Mouse (Mus musculus) C2C12 (cell line): ENCODE measurements around the gene Mthfr. TPM values are rescaled to one million over a fixed set of nuclear protein-coding genes. Genes with fewer than 3 reads are reported as not detected.

Source experiments
- H3K27me3 ChIP-seq: one replicate; pipeline ENCODE4 v1.6.1; 2011; ENCODE audit not compliant: control insufficient read depth, insufficient read depth, insufficient read length
- H3K36me3 ChIP-seq: one replicate; pipeline ENCODE4 v1.6.1; 2011; ENCODE audit not compliant: control insufficient read depth, insufficient read depth
- H3K4me3 ChIP-seq: one replicate; pipeline ENCODE4 v1.5.1; 2011; ENCODE audit warnings: mild to moderate bottlenecking, control low read depth; ENCODE audit not compliant: poor library complexity, insufficient read depth, severe bottlenecking
- H3K79me2 ChIP-seq: one replicate; pipeline ENCODE4 v1.6.1; 2011; ENCODE audit not compliant: control insufficient read depth, insufficient read depth
- H3K79me3 ChIP-seq: one replicate; pipeline ENCODE4 v1.6.1; 2011; ENCODE audit warnings: low read depth, control low read depth
- H3ac ChIP-seq: one replicate; pipeline ENCODE3; 2011; ENCODE audit warnings: low read depth; ENCODE audit not compliant: control insufficient read depth, insufficient read length
- CEBPB ChIP-seq: IDR thresholded peaks from one replicate; pipeline ENCODE4 v1.6.1; 2011; ENCODE audit warnings: low read depth, mild to moderate bottlenecking, control low read depth, moderate library complexity
- CTCF ChIP-seq: IDR thresholded peaks from one replicate; pipeline ENCODE4 v1.5.1; 2011; ENCODE audit not compliant: control insufficient read depth, insufficient read depth, insufficient read length
- FOSL1 ChIP-seq: IDR thresholded peaks from one replicate; pipeline ENCODE4 v1.8.0; 2011; ENCODE audit warnings: mild to moderate bottlenecking, low read length; ENCODE audit not compliant: poor library complexity, insufficient read depth, severe bottlenecking
- MAX ChIP-seq: IDR thresholded peaks from one replicate; pipeline ENCODE4 v1.6.1; 2011; ENCODE audit warnings: mild to moderate bottlenecking, control low read depth
- MYOD1 ChIP-seq: IDR thresholded peaks from one replicate; pipeline ENCODE4 v1.6.1; 2011; ENCODE audit warnings: low read depth; ENCODE audit not compliant: control insufficient read depth, insufficient read length
- MYOG ChIP-seq: IDR thresholded peaks from one replicate; pipeline ENCODE4 v1.6.1; 2011; ENCODE audit not compliant: control insufficient read depth, insufficient read length; ENCODE audit errors: extremely low read depth
- USF1 ChIP-seq: IDR thresholded peaks from one replicate; pipeline ENCODE4 v1.6.1; 2011; ENCODE audit warnings: low read depth, mild to moderate bottlenecking, control low read depth, moderate library complexity
- polyA plus RNA-seq: library from polyadenylated mRNA; unstranded; fragments of >200 nt; fragmentation: generic; extraction: Trizol; gene quantifications from one replicate; pipeline ENCODE4 v1.2.1, GENCODE M21; 2012; ENCODE audit warnings: missing spikeins

Mthfr gene
- polyA plus RNA-seq, 1 experiment: 16.1 TPM

DNA sequence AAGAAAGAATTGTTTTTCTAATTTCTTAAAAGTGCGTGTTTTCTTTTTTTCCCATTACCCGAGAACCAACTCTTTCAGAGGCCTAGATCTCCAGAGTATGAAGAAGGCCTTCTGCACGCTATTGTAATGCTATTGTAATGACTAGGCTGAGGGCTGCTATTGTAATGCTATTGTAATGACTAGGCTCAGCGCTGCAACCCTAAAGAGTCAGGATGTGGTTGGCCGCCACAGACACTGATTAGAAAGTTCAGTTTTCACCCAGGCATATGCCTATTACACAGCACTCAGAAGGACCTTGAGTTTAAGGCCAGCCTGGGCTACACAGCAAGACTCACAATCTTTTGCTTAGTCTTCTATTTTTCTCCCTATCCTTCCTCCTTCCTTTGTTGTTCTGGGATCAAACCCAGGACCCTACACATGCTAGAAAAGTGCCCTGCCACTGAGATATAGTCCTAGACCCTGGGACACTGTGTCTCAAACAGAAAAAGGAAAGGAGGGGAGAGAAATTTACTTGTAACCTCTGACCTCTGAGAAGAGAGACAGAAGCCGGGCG, 4.9 kb upstream of the Mthfr start:
- peaks cover 5% of the 10 kb centered on the region for H3K79me3 ChIP-seq
- no peak overlapping the region for H3K4me3 ChIP-seq
- TF ChIP-seq FOSL1 (no peak), CTCF (no peak), MAX (no peak), MYOG (no peak), CEBPB (no peak), MYOD1 (no peak), USF1 (no peak)
- H3K36me3 ChIP-seq: peaks cover 13% of the 10 kb centered on the region
- no peak overlapping the region for H3ac ChIP-seq
- peaks cover 13% of the 10 kb centered on the region for H3K79me2 ChIP-seq
- no peaks in the 10 kb centered on the region for H3K27me3 ChIP-seq

DNA sequence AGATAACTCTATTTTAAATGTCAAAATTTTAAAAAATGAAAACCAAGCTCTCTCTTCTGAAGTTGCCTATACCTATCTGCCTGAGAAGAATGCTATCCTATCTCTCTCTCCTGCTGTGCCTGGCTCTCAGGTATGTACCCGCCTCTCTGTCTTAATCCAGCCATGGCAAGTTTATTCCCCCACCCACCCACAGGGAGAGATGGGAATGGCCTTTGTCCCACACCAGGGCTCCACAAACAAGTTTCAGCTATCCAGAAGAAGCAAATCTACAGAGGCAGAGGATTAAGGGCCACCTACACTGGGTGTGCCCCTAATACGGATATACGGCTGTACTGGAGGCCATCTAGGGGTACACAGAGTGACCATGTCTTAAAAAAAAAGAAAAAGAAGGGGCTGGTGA, 3.4 kb upstream of the Mthfr start:
- Histone ChIP-seq H3K79me3 (peaks cover 8% of the 10 kb centered on the region), H3K79me2 (peaks cover 28% of the 10 kb centered on the region), H3K27me3 (no peaks in the 10 kb centered on the region), H3K36me3 (peaks cover 6% of the 10 kb centered on the region), H3K4me3 (no peak overlapping the region), H3ac (no peak overlapping the region)
- TF ChIP-seq CEBPB: no peak
- no peak for TF ChIP-seq MYOG
- TF ChIP-seq MAX: no peak
- no peak for TF ChIP-seq USF1
- TF ChIP-seq MYOD1: no peak
- no peak for TF ChIP-seq CTCF
- no peak for TF ChIP-seq FOSL1

DNA sequence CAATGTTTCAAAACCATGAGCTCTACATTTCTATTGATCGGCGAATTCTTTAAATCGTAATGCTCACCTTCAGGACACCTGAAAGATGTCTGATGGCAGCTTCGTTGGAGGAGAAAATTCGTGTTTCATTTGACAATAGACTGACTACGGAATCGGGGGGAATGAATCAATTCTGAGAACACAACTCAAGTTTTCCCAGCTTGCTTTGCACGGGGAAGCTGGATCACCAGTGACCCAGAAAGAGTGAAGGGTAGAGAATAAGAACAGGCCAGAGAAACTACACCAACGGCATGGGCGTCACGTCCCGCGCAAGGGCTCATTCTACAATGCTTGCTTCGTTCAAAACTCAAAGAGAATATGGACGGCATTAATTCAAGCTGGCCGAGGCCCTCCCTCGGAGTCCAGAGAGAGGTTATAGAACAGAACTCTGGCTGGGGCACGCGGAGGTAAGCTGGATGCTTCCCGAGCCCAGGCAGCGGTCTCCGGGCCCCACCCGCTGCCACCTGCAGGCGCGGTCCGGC, 738 bp upstream of the Mthfr start:
- H3K27me3 ChIP-seq: no peaks in the 10 kb centered on the region
- peaks cover 41% of the 10 kb centered on the region for H3K79me2 ChIP-seq
- peaks cover 13% of the 10 kb centered on the region for H3K36me3 ChIP-seq
- H3ac ChIP-seq: peak overlapping the region; percentile 95
- H3K4me3 ChIP-seq: peak overlapping the region; percentile 75
- peaks cover 10% of the 10 kb centered on the region for H3K79me3 ChIP-seq
- TF ChIP-seq CEBPB (no peak), MYOG (no peak), CTCF (no peak), USF1 (no peak), MYOD1 (no peak), MAX (no peak), FOSL1 (no peak)

DNA sequence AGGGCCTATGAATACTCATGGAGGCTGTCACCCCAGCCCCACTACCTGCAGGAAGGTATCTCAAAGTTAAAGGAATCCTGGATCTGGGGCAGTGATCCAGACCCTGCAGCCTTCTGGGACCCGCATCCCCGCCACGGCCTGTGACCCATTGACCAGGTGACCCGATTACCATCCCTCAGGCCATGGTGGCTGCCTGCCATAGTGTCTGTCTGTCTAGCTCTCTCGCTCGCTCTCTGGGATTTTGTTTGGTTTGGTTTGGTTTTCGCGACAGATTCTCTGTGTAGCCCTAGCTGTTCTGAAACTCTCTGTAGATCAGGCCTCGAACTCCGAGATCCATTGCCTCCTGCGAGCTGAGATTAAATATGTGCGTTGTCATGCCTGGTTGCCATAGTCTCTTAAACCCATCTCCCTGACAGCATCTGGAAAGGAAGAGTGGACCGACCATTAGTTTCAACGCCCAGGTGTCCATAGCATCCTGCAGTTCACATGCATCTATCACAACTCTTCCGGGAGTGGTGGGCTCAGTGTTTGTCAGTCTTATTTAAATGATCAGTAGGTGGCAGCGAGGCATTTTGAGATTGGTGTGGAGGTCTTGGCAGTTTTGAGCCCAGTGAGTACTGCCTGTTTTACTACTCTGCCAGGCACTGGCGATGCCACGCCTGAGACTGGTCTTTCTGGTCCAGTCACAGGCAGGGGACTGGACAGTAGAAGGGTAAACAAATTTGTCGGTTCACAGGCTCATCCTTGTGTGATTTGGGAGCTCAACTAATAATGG, 564 bp downstream of the Mthfr start:
- Histone ChIP-seq H3K79me2 (peaks cover 41% of the 10 kb centered on the region), H3K79me3 (peaks cover 10% of the 10 kb centered on the region), H3K27me3 (no peaks in the 10 kb centered on the region), H3ac (peak overlapping the region; percentile 75), H3K36me3 (peaks cover 18% of the 10 kb centered on the region), H3K4me3 (peak overlapping the region; percentile 75)
- TF ChIP-seq FOSL1: no peak
- no peak for TF ChIP-seq MYOG
- no peak for TF ChIP-seq USF1
- no peak for TF ChIP-seq CTCF
- no peak for TF ChIP-seq MYOD1
- TF ChIP-seq CEBPB: no peak
- no peak for TF ChIP-seq MAX

DNA sequence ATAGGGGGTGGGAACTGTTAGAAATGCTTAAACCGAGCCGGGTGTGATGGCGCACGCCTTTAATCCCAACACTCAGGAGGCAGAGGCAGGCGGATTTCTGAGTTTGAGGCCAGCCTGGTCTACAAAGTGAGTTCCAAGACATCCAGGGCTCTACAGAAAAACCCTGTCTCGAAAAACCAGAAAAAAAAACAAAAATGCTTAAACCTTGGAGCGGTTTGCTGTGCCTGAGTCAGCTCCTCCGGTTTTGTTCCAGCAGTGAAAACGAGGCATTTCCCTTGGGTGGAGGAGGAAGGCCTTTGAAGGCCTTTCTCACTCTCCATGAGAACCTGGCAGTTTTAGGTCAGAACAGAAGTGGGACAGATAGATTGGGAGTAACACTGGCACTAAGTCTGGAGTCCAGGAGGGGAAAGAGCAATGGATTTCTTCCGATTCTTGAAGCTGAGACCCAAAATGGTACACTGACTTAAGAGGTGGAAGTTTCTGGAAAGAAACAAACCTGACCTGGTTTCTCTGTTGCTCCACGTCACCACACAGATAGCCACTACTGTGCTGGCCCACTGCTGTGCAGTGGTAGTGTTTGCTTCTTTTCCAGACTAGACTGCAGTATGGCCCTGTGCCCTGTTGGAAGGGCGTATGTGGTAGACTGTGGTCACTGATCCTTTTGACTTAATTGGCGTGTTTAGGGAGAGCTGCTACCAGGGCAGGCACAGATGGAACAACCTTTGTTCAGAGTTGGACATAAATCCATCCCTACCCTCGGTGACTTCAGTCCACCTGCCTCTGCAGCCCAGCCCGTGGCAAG, 1.4 kb downstream of the Mthfr start:
- peaks cover 41% of the 10 kb centered on the region for H3K79me2 ChIP-seq
- peak overlapping the region; percentile 2 for H3ac ChIP-seq
- H3K27me3 ChIP-seq: no peaks in the 10 kb centered on the region
- peaks cover 17% of the 10 kb centered on the region for H3K36me3 ChIP-seq
- peaks cover 10% of the 10 kb centered on the region for H3K79me3 ChIP-seq
- peak overlapping the region; percentile 75 for H3K4me3 ChIP-seq
- TF ChIP-seq CEBPB (no peak), CTCF (no peak)
